In the genomic region with DNA sequence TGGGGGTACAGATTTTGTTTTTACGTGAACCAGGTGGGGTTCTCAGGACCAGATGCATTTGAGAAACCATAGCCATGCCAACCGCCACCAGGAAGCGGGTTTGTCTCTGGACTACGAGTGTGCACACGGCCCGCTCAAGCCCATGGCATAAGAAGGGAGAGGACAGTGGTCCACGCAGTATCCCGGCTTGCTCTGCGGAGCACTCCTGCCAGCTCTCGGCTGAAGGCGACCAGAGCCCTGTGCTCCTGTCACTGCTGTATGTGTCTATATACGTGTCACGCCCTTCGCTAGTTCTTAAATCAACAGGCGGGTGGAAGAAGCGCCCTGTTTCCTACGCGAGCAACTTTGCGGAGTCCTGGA, we compare ENCODE assay signal across 8 mouse cellular contexts. TPM values are rescaled to one million over a fixed set of nuclear protein-coding genes. Genes with fewer than 3 reads are reported as not detected.
A peak's percentile ranks its signal among the peaks of the same experiment; 100 is the strongest.
DNase-seq lines count a peak whose midpoint lies in the region; ATAC-seq and TF ChIP-seq lines count a peak whose summit lies in the region.

No protein-coding gene starts in this region.

- no peaks in the 10 kb centered on the region for H3K9me3 ChIP-seq in heart, embryonic 15.5 days (replicated peaks)
- H3K9me3 ChIP-seq in hindbrain, embryonic 13.5 days, result no peaks in the 10 kb centered on the region
- H3K9me3 ChIP-seq in midbrain, embryonic 13.5 days, result no peaks in the 10 kb centered on the region

- H3K9ac ChIP-seq in heart, embryonic 15.5 days, result 0 out of 2 replicates have a peak overlapping the region, but pooled peaks have one; percentile 23
- H3K9ac ChIP-seq in hindbrain, embryonic 13.5 days, result peak overlapping the region; percentile 68; the same call in 1 of the 2 replicates
- peak overlapping the region; percentile 63; the same call in 1 of the 2 replicates for H3K9ac ChIP-seq in midbrain, embryonic 13.5 days (replicated peaks)

- 3% methylated on average over 19 of the region's 19 CpGs for WGBS in heart, embryonic 15.5 days
- WGBS in hindbrain, embryonic 13.5 days, result 7% methylated on average over 19 of the region's 19 CpGs
- 5% methylated on average over 19 of the region's 19 CpGs for WGBS in midbrain, embryonic 13.5 days

- peak overlapping the region; percentile 48 for H3K4me3 ChIP-seq in heart, embryonic 15.5 days
- H3K4me3 ChIP-seq in cortical plate, adult 2 months (ENCODE audit: insufficient read depth, low read length), result peak overlapping the region; percentile 24; the same call in 1 of the 2 replicates
- peak overlapping the region; percentile 51 for H3K4me3 ChIP-seq in hindbrain, embryonic 13.5 days
- H3K4me3 ChIP-seq in midbrain, embryonic 13.5 days (replicated peaks), result peak overlapping the region; percentile 46

- no peaks in the 10 kb centered on the region for H3K36me3 ChIP-seq in heart, embryonic 15.5 days
- no peaks in the 10 kb centered on the region for H3K36me3 ChIP-seq in hindbrain, embryonic 13.5 days
- H3K36me3 ChIP-seq in midbrain, embryonic 13.5 days, result no peaks in the 10 kb centered on the region

- DNase-seq in heart, postnatal 36 days, result no peak
- no peak for DNase-seq in ovary, postnatal 36 days (ENCODE audit: low spot score)
- no peak for DNase-seq in thymus, postnatal 25 days
- no peak for DNase-seq in frontal cortex, postnatal 14 days (ENCODE audit: low spot score in 2 of 2)

- no peak for ATAC-seq in heart, embryonic 15.5 days (replicated peaks; ENCODE audit: insufficient number of reproducible peaks, insufficient read depth, low FRiP score, low read depth)
- peak; percentile 57 for ATAC-seq in hindbrain, embryonic 13.5 days (ENCODE audit: low FRiP score)
- ATAC-seq in midbrain, embryonic 13.5 days, result peak; percentile 41

- intact Hi-C loops in heart, postnatal 36 days (cut with DNase I), result no loop called here

- H3K4me1 ChIP-seq in heart, embryonic 15.5 days (replicated peaks), result peaks cover 12% of the 10 kb centered on the region
- H3K4me1 ChIP-seq in cortical plate, adult 2 months (ENCODE audit: control insufficient read depth, insufficient read depth, low read length), result peaks cover 1% of the 10 kb centered on the region; the same call in 1 of the 2 replicates
- peaks cover 17% of the 10 kb centered on the region for H3K4me1 ChIP-seq in hindbrain, embryonic 13.5 days (replicated peaks)
- H3K4me1 ChIP-seq in midbrain, embryonic 13.5 days (replicated peaks), result peaks cover 15% of the 10 kb centered on the region

- no peak for TF ChIP-seq POLR2A in cortical plate, adult 2 months (IDR thresholded peaks at IDR 0.05; ENCODE audit: extremely low read depth, insufficient read depth, low read length)

- peak overlapping the region; percentile 93 for H3K4me2 ChIP-seq in heart, embryonic 15.5 days
- peak overlapping the region; percentile 97 for H3K4me2 ChIP-seq in hindbrain, embryonic 13.5 days
- H3K4me2 ChIP-seq in midbrain, embryonic 13.5 days (replicated peaks), result peak overlapping the region; percentile 96

- H3K27me3 ChIP-seq in heart, embryonic 15.5 days, result peaks cover 73% of the 10 kb centered on the region
- H3K27me3 ChIP-seq in hindbrain, embryonic 13.5 days, result peaks cover 64% of the 10 kb centered on the region
- H3K27me3 ChIP-seq in midbrain, embryonic 13.5 days, result peaks cover 54% of the 10 kb centered on the region

- TF ChIP-seq CTCF in cortical plate, adult 2 months (IDR thresholded peaks at IDR 0.05; ENCODE audit: extremely low read depth, insufficient read depth, low read length), result no peak

- H3K27ac ChIP-seq in heart, embryonic 15.5 days, result no peak overlapping the region
- H3K27ac ChIP-seq in cortical plate, adult 2 months (ENCODE audit: insufficient read depth, low read length), result no peak overlapping the region
- no peak overlapping the region for H3K27ac ChIP-seq in hindbrain, embryonic 13.5 days
- no peak overlapping the region for H3K27ac ChIP-seq in midbrain, embryonic 13.5 days

RNA-seq across cellular contexts. Expression of gene Esyt3, which starts 0.8 kb away (rescaled TPM):
- polyA plus RNA-seq in heart, embryonic 15.5 days (2015; fragmentation: Nextera tagmentation; extraction: Ambion mirVana), result 0.21 and 0.28 TPM in 2 replicates
- total RNA-seq in heart, postnatal 36 days (2021), result under 1 TPM; 0.30 to 0.69 TPM
- 0.26 and 0.46 TPM in 2 replicates for polyA plus RNA-seq in cortical plate, adult 2 months (2012; rRNA removed)
- 0.38 TPM in 2 replicates for polyA plus RNA-seq in hindbrain, embryonic 13.5 days (2015; fragmentation: Nextera tagmentation; extraction: Ambion mirVana)
- polyA plus RNA-seq in midbrain, embryonic 13.5 days (2015; fragmentation: Nextera tagmentation; extraction: Ambion mirVana), result 0.30 and 0.46 TPM in 2 replicates
